Mouse (Mus musculus) neutrophil, adult 5-6 weeks (primary cell): Measurements from ENCODE around the gene Clmp. TPM values are rescaled to one million over a fixed set of nuclear protein-coding genes. Genes with fewer than 3 reads are reported as not detected.
A peak's percentile ranks its signal among the peaks of the same experiment; 100 is the strongest.
"Not testable (repeated sequence)": the region's sequence is repeated elsewhere in the genome, so short reads cannot be mapped to it uniquely, and the experiment has no call there.

Experiments
- ATAC-seq: fragments of 151-379, 151-347 bp; 2 replicates; pipeline ENCODE4 v1.8.0; 2017; ENCODE audit warnings: mild to moderate bottlenecking, moderate TSS enrichment; ENCODE audit not compliant: insufficient number of reproducible peaks, poor library complexity, low FRiP score, severe bottlenecking; ENCODE audit errors: extremely low read depth
- total RNA-seq: library from RNA; stranded (forward); fragments of 200-1000 nt; gene quantifications from 2 replicates; pipeline ENCODE4 v1.2.3, GENCODE M21; 2017

The Clmp gene
- total RNA-seq, 1 experiment from 2014 or later = 0.81 TPM

GRCm38 (mm10) chr9:40764887-40765580 lies 79.3 kb downstream of the Clmp start:
- ATAC-seq = no peak

GRCm38 (mm10) chr9:40765581-40765940 lies 79.8 kb downstream of the Clmp start:
- no peak for ATAC-seq

- ATAC-seq = no peak
These were observed 80.4 kb downstream of the Clmp start for GRCm38 (mm10) chr9:40766058-40766605.

- no peak for ATAC-seq
These were observed 82.2 kb downstream of the Clmp start for GRCm38 (mm10) chr9:40767946-40768345.

- ATAC-seq = no peak
These were observed 86.5 kb downstream of the Clmp start for GRCm38 (mm10) chr9:40772246-40772645.

- ATAC-seq = not testable (repeated sequence)
These were observed 87.4 kb downstream of the Clmp start for GRCm38 (mm10) chr9:40773142-40773541.

- ATAC-seq = no peak
These were observed 88.1 kb downstream of the Clmp start for GRCm38 (mm10) chr9:40773869-40774268.

GRCm38 (mm10) chr9:40776044-40776443 lies 90.3 kb downstream of the Clmp start:
- no peak for ATAC-seq

GRCm38 (mm10) chr9:40776459-40777248 lies 90.9 kb downstream of the Clmp start:
- ATAC-seq = no peak

GRCm38 (mm10) chr9:40780111-40780510 lies 94.3 kb downstream of the Clmp start:
- no peak for ATAC-seq

- no peak for ATAC-seq
These were observed 95.3 kb downstream of the Clmp start for GRCm38 (mm10) chr9:40780892-40781725.

- peak; percentile 25; the same call in 1 of the 2 replicates for ATAC-seq
These were observed 96.2 kb downstream of the Clmp start for GRCm38 (mm10) chr9:40781726-40782581.

GRCm38 (mm10) chr9:40783641-40784373 lies 98.0 kb downstream of the Clmp start:
- peak; percentile 87 for ATAC-seq

- no peak for ATAC-seq
These were observed 98.7 kb downstream of the Clmp start for GRCm38 (mm10) chr9:40784374-40784967.

GRCm38 (mm10) chr9:40785452-40785851 lies 99.7 kb downstream of the Clmp start:
- ATAC-seq = no peak

- ATAC-seq = not testable (repeated sequence)
These were observed 101.1 kb downstream of the Clmp start for GRCm38 (mm10) chr9:40786820-40787219.

GRCm38 (mm10) chr9:40791864-40792633 lies 106.3 kb downstream of the Clmp start:
- no peak for ATAC-seq
